Mouse (Mus musculus) neural tube, embryonic 11.5 days (tissue): ENCODE data around the gene Cdh13. TPM values are rescaled to one million over a fixed set of nuclear protein-coding genes. Genes with fewer than 3 reads are reported as not detected.

ENCODE experiments used
- ATAC-seq: fragments of 200-750 bp; cut with Nextera tagmentation; 2 replicates; pipeline ENCODE4 v1.8.0; 2017; ENCODE audit warnings: moderate number of reproducible peaks, mild to moderate bottlenecking, moderate TSS enrichment, moderate library complexity; ENCODE audit not compliant: insufficient read depth, low FRiP score, low TSS enrichment
- DNase-seq: peaks from one replicate; pipeline ENCODE4 v3.0.0-alpha.2; 2015; ENCODE audit warnings: low spot score
- H3K27ac ChIP-seq: fragments of 300-500 bp; sonication (generic); 2 replicates; pipeline ENCODE4 v1.5.1; 2014; ENCODE audit warnings: low read depth, mild to moderate bottlenecking, low read length
- H3K27me3 ChIP-seq: fragments of 300-500 bp; sonication (generic); 2 replicates; pipeline ENCODE4 v1.6.1; 2014; ENCODE audit warnings: mild to moderate bottlenecking, low read length, mixed read lengths; ENCODE audit not compliant: control insufficient read depth, insufficient read depth
- H3K36me3 ChIP-seq: fragments of 300-500 bp; sonication (generic); 2 replicates; pipeline ENCODE4 v1.6.1; 2014; ENCODE audit warnings: mild to moderate bottlenecking, low read length, moderate library complexity, mixed read lengths; ENCODE audit not compliant: control insufficient read depth, insufficient read depth
- H3K4me1 ChIP-seq: fragments of 300-500 bp; sonication (generic); 2 replicates; pipeline ENCODE4 v1.6.1; 2014; ENCODE audit warnings: low read length, mixed read lengths; ENCODE audit not compliant: control insufficient read depth, insufficient read depth
- H3K4me2 ChIP-seq: fragments of 300-500 bp; sonication (generic); 2 replicates; pipeline ENCODE4 v1.6.1; 2014; ENCODE audit warnings: low read depth, mild to moderate bottlenecking, moderate library complexity
- H3K4me3 ChIP-seq: fragments of 300-500 bp; sonication (generic); 2 replicates; pipeline ENCODE4 v1.5.1; 2014; ENCODE audit warnings: low read depth, low read length
- H3K9ac ChIP-seq: fragments of 300-500 bp; sonication (generic); 2 replicates; pipeline ENCODE4 v1.6.1; 2014; ENCODE audit warnings: mild to moderate bottlenecking, low read length
- H3K9me3 ChIP-seq: fragments of 300-500 bp; sonication (generic); 2 replicates; pipeline ENCODE4 v1.6.1; 2016; ENCODE audit warnings: low read length; ENCODE audit not compliant: control insufficient read depth
- WGBS: fragments of 180-500 bp; shearing (Covaris S2); extraction: QIAGEN DNeasy Blood & Tissue Kit; methylation state at CpG from one replicate; pipeline ENCODE4 v1.1.7; 2014; 5-methylcytosine and 5-hydroxymethylcytosine counted together
- polyA plus RNA-seq: library from polyadenylated mRNA; unstranded; fragments of >200 nt; fragmentation: Nextera tagmentation; extraction: Ambion mirVana; gene quantifications from 2 replicates; pipeline ENCODE4 v1.2.1, GENCODE M21; 2014

The Cdh13 gene
- polyA plus RNA-seq, 1 experiment from 2014 or later: 20.5 TPM

DNA sequence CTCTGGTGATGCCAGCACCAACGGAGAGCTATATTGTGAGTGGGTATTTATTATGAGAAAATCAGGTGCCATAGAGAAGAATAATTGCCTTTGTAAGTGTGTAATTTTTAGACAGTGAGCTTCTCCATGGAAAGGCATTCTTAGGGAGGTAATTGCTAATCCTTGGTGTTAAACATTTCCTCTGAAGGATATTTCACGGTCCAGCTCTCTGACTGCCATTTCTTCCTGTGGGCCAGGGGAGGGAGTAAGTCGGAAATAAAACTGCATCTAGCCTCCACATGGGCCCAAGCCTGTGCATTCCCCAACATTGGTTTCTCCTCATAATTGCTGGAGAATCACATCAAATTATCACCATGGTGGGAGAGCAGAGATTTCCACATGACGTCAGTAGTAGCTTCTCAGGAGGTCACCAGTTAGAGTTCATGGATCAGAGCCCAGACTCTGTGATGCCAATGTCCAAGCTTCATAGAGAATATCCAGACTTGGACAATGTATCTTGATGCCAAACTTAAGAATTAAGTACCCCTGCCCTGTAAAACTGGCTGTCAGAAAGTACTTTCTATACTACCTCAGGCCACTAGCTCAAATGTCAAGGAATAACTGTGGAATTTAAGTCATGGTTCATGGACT is 126.9 kb downstream of the Cdh13 start:
- H3K36me3 ChIP-seq: no peaks in the 10 kb centered on the region
- H3K4me1 ChIP-seq: no peaks in the 10 kb centered on the region
- H3K4me2 ChIP-seq: no peak overlapping the region
- no peak for ATAC-seq
- H3K9me3 ChIP-seq: no peaks in the 10 kb centered on the region
- no peak overlapping the region for H3K4me3 ChIP-seq
- 88% methylated on average over 4 of the region's 4 CpGs for WGBS
- H3K9ac ChIP-seq: no peak overlapping the region
- H3K27ac ChIP-seq: no peak overlapping the region
- H3K27me3 ChIP-seq: no peaks in the 10 kb centered on the region
- no peak for DNase-seq

- DNase-seq (no peak), ATAC-seq (no peak)
- Histone ChIP-seq H3K9me3 (no peaks in the 10 kb centered on the region), H3K4me3 (no peak overlapping the region), H3K27me3 (no peaks in the 10 kb centered on the region), H3K36me3 (no peaks in the 10 kb centered on the region), H3K4me1 (no peaks in the 10 kb centered on the region), H3K4me2 (no peak overlapping the region), H3K27ac (no peak overlapping the region), H3K9ac (no peak overlapping the region)
- 86% methylated on average over 7 of the region's 7 CpGs for WGBS
These were observed 132.1 kb downstream of the Cdh13 start for GRCm38 (mm10) chr8:118415672-118416071.

- H3K27ac ChIP-seq: no peak overlapping the region
- DNase-seq: no peak
- H3K4me1 ChIP-seq: no peaks in the 10 kb centered on the region
- no peaks in the 10 kb centered on the region for H3K9me3 ChIP-seq
- H3K36me3 ChIP-seq: no peaks in the 10 kb centered on the region
- 96% methylated on average over 4 of the region's 4 CpGs for WGBS
- no peak for ATAC-seq
- H3K4me2 ChIP-seq: no peak overlapping the region
- H3K9ac ChIP-seq: no peak overlapping the region
- no peak overlapping the region for H3K4me3 ChIP-seq
- H3K27me3 ChIP-seq: no peaks in the 10 kb centered on the region
These were observed 133.3 kb downstream of the Cdh13 start for GRCm38 (mm10) chr8:118416811-118417355.

DNA sequence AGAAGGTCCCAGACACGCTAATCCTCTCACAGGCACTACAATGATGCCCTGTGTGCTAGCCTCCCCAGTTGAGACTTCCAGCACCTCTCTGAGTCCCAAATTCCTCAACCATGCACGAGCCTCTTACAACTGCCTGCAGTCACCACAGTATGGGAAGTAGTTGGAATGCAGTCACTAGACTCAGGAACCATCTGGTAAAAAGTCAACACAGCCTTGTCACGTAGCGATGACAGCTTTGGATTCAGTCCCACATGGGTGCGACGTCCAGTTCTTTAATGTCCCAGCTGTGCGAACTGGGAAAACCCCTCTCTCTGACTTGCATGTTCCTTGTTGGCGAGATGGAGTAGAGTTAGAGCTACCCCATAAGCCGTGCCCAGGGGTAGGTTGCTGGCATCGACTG is 139.1 kb downstream of the Cdh13 start:
- Histone ChIP-seq H3K4me2 (no peak overlapping the region), H3K36me3 (no peaks in the 10 kb centered on the region), H3K27me3 (no peaks in the 10 kb centered on the region), H3K27ac (no peak overlapping the region), H3K4me3 (no peak overlapping the region), H3K4me1 (no peaks in the 10 kb centered on the region), H3K9ac (no peak overlapping the region), H3K9me3 (no peaks in the 10 kb centered on the region)
- WGBS: 84% methylated on average over 10 of the region's 10 CpGs
- no peak for DNase-seq
- no peak for ATAC-seq

- H3K9ac ChIP-seq: no peak overlapping the region
- WGBS: 69% methylated on average over 7 of the region's 7 CpGs
- H3K27me3 ChIP-seq: no peaks in the 10 kb centered on the region
- no peaks in the 10 kb centered on the region for H3K9me3 ChIP-seq
- no peaks in the 10 kb centered on the region for H3K36me3 ChIP-seq
- DNase-seq (no peak), ATAC-seq (no peak)
- no peak overlapping the region for H3K4me3 ChIP-seq
- H3K4me2 ChIP-seq: no peak overlapping the region
- no peaks in the 10 kb centered on the region for H3K4me1 ChIP-seq
- no peak overlapping the region for H3K27ac ChIP-seq
These were observed 145.4 kb downstream of the Cdh13 start for GRCm38 (mm10) chr8:118428941-118429340.

- Histone ChIP-seq H3K4me2 (no peak overlapping the region), H3K9ac (no peak overlapping the region), H3K36me3 (no peaks in the 10 kb centered on the region), H3K4me1 (no peaks in the 10 kb centered on the region), H3K4me3 (no peak overlapping the region), H3K9me3 (no peaks in the 10 kb centered on the region), H3K27me3 (no peaks in the 10 kb centered on the region), H3K27ac (no peak overlapping the region)
- WGBS: 85% methylated on average over 11 of the region's 11 CpGs
- ATAC-seq (no peak), DNase-seq (no peak)
These were observed 148.4 kb downstream of the Cdh13 start for GRCm38 (mm10) chr8:118431731-118432440.

DNA sequence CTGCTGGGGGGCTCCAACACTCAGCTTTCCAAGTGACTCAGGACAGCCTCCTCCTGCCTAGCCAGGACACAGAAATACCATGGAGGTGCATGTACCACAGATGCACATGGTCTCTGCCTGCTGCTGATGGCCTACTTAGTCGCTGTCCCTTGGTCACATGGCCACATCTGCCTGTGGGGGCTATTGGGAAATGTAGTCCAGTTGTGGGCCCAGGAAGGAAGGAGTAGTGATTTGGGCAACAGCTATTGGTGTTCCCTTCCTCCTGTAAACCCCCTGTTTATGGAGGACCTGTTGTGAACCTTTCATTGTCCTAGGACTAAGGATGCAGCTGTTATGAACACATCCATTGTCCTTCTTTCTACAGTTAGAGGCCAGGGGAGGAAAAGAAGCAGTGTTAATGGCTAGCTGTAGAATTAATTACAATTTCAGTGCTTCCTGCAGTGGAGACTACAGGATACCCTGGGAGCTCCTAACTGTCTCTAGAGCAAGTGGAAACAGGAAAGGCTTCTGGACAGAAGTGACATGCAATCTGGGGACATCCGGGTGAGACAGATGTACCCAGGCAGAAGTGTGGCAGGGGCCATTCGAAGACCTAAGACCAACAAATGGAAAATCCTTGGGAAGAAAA is 150.1 kb downstream of the Cdh13 start:
- WGBS: 88% methylated on average over 3 of the region's 3 CpGs
- ATAC-seq (no peak), DNase-seq (no peak)
- Histone ChIP-seq H3K36me3 (no peaks in the 10 kb centered on the region), H3K4me2 (no peak overlapping the region), H3K4me1 (no peaks in the 10 kb centered on the region), H3K4me3 (no peak overlapping the region), H3K27me3 (no peaks in the 10 kb centered on the region), H3K9ac (no peak overlapping the region), H3K9me3 (no peaks in the 10 kb centered on the region), H3K27ac (no peak overlapping the region)

- Histone ChIP-seq H3K36me3 (no peaks in the 10 kb centered on the region), H3K4me1 (no peaks in the 10 kb centered on the region), H3K4me2 (no peak overlapping the region), H3K27me3 (no peaks in the 10 kb centered on the region), H3K9me3 (no peaks in the 10 kb centered on the region), H3K27ac (no peak overlapping the region), H3K4me3 (no peak overlapping the region), H3K9ac (no peak overlapping the region)
- ATAC-seq: no peak
- WGBS: 90% methylated on average over 5 of the region's 5 CpGs
- DNase-seq: no peak
These were observed 153.2 kb downstream of the Cdh13 start for GRCm38 (mm10) chr8:118436751-118437150.
